Mouse (Mus musculus): Measurements from ENCODE around the gene Eif5a.
A peak's percentile ranks its signal among the peaks of the same experiment; 100 is the strongest.
"Not testable (repeated sequence)": the region's sequence is repeated elsewhere in the genome, so short reads cannot be mapped to it uniquely, and the experiment has no call there.

Gene Eif5a

DNA sequence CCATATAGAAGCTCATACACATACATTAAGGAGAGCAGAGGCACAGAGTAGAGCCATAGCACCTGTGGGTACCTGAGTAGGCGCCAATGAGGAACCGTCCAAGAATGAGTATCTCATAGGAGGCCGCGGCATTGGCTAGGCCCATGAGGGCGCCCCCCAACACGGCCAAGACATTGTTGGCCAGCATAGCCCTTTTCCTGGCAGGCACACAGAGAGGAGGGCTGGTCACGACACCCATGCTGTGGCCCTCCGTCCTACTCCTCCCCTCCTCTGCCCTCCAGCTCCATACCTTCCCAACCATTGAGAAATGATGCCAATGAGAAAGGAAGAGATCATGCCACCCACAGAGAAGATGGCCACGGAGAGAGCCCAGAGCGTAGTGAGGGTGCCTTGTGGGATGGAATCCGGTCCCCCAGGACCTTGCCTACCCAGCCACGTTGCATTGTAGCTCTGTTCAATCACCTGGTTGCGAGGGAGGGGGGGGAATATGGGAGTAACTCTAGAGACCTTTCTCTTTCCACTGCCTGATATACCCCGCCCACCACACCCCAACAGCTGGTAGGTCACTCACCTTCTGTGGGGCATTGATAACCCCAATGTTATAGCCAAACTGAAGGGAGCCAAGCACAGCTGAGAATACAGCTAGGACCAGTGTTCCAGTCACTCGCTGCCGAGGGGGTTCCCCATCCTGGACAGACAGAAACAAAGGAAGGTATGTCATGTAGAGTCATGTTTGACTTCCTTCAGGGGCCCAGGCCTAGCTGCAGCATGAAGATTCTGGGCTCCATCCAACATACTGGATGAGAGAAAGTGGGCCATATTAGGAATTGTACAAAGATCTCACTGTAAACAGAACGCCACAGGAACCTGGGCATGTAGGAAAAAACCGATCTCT, 24.5 kb upstream of the Eif5a start:
- no peak for DNase-seq (ENCODE audit: low read depth)

DNA sequence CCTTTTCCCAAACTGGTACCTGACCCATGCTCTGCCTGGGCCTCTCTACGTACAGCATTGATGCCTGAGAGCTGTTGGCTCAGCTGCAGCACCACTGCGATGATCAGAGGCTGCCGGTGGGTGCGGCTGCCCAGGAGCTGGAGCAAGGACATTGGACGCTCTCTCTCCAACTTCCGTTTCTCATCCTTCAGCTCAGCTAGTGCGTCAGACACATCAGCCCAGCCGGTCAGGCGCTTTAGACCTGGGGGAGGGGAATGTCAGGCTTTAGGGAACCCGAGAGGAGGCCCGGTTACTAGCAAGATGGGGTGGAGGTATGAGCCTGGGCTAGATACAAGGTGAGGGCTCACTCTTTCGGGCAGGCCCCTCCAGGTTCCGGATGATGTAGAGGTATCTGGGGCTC, 23.5 kb upstream of the Eif5a start:
- no peak for DNase-seq (ENCODE audit: low read depth)

DNA sequence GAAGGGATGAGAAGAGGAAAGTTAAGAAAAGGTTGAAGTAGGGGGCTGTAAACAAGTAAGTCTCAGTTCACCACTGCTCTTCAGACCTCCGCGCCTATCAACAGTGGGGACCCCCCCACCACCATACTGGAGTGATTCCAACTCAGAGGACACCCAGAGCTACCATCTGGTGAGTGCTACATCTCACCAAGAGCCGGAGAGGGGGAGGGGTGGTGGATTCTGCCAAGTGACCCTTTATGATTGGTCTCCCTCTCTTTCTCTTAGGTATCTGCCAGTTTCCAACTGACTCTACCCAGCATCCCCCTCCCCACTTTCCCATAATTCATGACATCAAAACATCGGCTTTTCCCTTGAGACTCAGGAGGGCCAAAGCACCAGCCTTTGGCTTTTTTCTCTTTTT, 19.2 kb upstream of the Eif5a start:
- no peak for DNase-seq (ENCODE audit: low read depth)

DNA sequence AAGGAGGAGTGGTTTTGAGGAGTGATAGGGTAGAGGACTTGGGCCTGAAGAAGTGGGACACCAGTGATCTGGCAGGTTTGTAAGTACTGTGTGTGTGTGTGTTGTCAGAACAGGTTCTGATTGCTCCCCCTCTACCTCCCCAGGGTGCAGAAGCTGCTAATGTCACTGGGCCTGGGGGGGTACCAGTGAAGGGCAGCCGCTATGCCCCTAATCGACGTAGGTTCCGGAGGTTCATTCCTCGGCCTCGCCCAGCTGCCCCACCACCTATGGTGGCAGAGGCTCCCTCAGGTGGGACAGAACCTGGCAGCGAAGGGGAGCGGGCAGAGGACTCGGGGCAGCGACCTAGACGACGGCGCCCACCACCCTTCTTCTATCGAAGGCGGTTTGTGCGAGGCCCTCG, 18.0 kb upstream of the Eif5a start:
- DNase-seq (ENCODE audit: low read depth) = no peak

DNA sequence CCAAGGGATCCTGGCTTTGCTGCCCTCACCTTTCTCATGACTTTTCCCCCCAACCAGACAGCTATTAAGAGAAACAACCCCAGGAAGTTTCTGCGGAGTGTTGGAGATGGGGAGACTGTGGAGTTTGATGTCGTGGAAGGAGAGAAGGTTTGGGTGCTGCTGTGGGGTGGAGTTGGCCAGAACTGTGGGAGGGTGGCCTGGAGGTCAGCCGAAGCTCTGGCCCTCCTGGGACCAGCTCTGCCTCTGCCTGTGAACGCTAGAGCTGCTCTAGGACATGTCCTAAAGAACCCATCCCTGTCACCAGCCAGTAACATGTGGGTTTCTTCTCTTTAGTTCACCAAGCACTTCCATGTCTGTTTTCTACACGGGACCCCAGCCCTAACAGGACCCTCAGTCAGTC, 17.4 kb upstream of the Eif5a start:
- DNase-seq (ENCODE audit: low read depth) = no peak

DNA sequence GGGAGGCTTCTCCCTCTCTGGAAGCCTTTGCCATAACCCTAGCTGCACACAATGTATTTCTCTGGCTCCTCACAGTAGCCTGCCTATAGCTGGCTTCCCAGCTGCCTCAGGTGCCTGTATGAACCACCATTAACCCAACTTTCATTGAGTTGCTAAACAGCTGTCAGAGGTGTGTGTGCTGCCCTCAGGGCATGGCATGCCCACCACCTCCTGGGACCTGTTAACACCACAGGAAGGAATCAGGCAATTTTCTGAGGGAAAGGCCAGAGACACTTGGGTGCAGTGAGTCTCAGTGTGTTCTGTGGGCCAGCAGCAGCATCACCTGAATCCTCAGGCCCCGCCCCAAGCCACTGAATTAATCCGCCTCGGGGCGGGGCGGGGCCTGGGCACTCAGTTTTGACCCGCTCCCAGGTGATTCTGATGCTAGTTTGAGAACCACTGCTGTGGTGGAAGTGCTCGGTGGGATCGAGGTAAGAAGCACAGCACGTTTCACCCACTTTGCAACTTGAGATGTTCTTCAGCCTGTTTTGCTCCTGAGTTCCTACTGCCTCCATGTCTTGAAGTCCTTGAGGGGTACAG, 16.7 kb upstream of the Eif5a start:
- no peak for DNase-seq (ENCODE audit: low read depth)

DNA sequence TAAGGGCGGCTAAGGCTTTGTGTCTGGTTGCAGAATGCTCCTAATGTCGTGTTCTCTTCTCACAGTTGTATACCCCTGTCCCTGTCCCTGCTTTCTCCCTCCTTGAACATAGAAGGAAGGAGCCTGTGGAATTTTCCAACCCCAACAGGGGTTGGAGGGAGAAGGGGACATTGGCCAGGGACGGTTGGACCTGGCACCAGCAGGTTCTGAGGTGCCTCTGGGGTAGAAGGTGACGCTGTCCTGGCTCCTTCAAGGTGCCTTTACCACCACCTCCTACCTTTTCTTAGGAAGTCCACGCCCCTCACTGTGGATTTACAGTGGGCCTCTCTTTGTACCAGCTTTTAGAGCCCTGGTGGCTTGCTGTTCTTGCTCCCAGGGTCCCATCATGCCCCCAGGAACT, 16.1 kb upstream of the Eif5a start:
- no peak for DNase-seq (ENCODE audit: low read depth)

DNA sequence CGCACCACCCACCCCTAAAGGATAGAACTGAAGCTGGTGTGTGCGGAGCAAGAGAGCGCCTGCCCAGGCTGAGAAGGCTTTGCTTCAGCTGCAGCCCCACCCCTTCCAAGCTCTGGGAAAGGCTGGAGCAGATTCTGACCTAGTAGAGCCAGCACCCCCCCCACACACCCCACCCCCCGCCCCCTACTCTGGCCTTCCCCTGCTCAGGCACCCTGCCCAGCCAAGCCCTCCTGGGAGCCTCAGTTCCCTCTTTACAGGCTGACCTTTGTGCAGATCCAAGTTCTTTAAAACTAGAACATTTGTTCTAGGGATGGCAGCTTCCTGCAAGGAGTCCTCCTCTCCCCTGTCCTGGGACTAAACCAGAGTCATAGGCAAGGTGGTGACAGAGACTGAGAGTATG, 15.6 kb upstream of the Eif5a start:
- DNase-seq (ENCODE audit: low read depth) = no peak

DNA sequence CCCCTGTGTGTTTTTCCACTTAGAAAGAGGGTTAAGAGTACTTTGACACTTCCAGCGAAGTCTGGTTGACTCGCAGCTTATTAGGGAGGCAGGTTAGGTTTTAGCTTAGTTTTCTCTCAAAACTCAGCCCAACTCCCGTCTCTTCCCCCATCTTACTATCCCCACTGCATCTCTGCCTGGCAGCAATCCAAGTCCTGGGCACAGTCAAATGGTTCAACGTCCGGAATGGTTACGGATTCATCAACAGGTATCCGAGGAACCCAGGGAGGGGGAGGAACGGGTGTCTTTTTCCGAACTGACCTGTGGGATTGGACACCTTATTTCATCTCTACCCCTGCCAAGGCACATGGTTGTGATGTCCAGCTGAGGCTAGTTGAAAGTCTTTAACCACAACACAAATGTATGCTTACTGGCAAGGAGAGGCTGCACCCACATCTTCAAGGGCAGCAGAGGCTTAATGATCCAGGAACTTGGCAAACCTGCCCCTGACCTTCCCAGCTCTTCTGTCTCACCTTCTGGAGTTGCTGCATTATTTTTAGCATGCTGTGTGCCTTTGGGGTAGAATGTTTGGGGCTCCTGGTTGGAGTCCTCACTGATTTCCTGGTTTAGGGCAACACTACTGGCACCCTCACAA, 15.1 kb upstream of the Eif5a start:
- no peak for DNase-seq (ENCODE audit: low read depth)

DNA sequence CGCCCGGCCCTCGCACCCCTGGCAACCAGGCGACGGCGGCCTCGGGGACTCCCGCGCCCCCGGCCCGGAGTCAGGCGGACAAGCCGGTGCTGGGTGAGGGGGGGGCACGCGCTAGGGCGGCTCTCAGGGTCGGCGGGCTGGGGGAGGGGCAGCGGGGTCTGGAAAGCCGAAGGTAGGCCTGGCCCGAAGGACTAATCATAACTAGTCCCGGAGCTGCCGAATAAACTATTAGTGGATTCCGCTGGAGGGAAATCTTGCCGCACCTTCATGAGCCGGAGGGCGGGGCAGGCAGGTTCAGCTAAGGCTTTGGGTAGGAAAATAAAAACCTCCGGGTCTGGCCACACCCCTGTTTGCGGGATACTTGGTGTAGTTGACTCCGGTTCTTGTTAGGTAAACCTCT, 14.4 kb upstream of the Eif5a start:
- DNase-seq (ENCODE audit: low read depth) = peak; percentile 60

DNA sequence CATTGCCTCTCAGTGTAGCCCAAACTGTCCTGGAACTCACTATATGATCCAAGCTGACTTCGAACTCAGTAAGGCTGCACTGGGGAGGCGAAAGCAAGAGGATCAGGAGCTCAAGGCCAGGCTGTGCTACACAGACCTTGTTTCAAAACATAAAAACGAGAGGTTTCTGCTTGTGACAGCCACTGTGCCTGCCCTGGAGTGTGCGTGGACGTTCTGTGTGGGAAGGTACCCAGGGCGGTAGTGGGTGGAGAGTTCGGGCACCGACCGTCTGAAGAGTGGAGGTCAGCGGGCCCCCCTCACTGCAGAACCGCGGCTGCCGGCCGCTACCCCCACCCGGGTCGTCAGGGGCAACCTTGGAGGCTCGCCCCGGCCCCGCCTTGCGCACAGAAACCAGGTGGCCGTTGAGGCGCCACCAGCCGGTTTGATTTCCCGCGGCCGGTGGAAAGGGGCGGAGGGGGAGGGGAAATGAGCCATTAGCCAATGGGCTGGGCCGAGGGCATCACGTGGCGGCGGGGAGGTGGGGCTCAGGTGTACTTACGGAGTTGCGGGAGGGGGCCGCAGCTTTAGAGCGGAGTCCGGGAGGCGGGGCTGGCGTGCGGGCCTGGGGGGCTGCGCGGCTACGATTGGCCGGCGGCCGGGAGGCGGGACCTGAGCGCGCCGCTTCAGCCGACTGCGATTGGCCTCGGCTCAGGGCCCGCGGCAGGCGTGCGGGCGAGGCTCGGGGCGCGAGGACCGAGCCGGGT, 13.6 kb upstream of the Eif5a start, which contains the start of gene Ybx2:
Gene Ybx2 (plus strand): TSS at position 660 of the 743 bp plus-strand sequence.
- DNase-seq (ENCODE audit: low read depth) = peak; percentile 84

DNA sequence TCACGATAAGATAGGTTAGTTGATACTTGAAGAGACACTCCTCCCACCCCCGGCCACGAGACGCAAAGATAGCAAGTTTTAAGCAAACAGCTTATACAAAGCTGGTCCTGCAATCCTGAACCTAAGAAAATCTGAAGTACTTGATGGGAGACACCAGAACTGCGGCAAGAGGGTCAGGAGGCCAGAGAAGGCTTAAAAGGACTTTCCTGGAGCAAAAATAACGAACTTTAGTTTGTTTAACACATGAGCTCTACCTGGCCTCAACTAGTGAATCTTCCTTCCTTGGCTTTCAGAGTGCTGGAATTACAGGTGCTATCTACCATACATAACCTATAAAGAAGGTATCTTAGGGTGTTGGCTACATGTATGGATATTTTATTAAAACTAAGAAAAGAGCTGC, 12.9 kb upstream of the Eif5a start:
- DNase-seq (ENCODE audit: low read depth) = no peak

DNA sequence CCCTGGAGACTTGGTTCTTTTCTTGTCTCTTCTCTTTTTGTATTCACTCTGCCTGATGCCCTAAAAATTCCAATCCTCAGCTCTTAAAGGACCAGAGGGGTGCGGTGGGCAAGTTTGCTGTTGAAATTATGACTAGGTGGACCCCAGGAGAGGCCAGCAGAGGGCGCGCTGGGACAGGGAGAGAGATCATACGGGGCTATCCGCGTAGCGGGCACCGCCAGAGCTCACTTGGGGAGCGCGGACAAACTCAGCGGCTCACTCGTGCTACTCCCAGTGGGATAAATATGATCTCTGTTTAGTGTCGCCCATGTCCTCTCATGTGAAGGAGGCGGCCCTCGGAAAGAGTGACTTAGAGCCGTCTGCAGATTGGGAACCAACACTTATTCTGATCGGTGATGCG, 12.4 kb upstream of the Eif5a start:
- peak; percentile 93 for DNase-seq (ENCODE audit: low read depth)

DNA sequence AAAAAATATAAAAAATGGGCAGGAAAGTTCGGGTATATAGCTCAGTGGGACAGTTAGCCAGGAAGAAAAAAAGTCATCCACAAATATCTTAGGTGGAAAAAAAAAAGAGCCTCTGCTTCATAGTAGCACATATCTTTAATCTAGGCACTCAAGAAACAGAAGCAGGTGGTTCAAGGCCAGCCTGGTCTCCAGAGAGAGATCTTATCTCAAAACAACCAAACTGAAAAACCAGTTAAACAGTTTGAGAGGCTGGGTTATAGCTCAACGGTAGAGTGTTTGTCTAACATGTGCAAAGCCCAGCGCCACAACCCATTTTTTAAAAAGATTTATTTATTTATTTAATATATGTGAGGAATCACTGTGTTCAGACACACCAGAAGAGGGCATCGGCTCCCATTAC, 11.3 kb upstream of the Eif5a start:
- no peak for DNase-seq (ENCODE audit: low read depth)

DNA sequence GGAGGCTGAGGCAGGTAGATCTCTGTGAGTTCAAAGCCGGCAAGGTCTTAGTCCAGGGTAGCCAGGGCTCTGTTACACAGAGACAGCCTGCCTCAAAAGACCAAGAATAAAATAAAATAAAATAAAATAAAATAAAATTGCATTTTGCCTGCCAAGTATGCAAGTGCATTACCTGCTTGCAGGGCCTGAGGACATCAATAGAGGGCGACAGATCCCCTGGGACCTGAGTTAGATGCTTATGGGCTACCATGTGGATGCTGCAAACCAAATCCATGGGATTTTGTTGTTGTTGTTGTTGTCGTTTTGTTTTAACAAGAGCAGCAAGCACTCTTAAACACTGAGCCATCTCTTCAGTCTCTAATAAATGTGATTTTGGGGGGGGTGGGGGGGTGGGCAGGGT, 10.5 kb upstream of the Eif5a start:
- no peak for DNase-seq (ENCODE audit: low read depth)

DNA sequence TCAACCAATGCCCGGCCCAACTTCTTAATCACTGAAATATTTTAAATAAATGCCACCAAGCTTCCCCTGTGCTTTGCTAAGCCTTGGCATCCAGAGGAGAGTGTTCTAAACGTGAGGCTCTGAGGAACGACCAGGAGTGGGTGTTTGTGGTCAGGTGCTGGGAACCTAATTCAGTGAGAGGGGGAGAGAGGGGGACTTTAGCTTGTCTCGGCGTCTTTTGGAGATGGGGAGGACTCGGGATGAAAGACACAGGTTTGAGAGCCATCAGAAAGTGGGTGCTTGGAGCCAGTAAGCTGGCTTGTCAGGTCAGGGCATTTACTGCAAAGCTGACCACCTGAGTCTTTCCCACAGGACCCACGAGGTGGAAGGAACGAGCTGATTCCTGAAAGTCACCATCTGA, 10.0 kb upstream of the Eif5a start:
- DNase-seq (ENCODE audit: low read depth) = no peak

DNA sequence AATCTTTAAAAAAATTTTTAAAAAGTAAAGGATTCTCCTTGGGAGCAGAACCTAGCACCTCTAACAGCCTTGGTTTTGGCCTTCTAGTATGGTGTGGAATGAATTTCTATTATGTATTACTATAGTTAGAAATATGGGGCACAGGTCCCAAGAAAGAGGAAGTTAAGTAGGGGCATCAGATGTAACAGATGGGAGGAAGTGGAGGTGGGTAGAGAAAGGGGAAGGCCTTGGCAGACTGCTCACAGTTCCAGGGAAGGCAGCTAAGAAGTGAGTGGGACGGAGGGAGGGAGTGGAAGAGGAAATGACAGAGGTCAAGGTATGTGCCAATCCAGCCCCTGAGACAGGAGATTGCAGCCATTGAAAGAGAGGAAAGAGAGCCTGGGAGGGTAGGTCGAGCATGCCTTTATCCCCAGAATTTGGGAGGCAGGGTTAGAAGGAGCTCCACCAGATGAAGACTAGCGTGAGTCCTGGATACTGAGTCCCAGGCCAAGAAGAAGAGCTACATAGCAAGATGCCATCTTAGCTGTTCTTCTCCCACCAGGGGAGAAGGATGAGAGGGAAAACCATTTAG, 9.3 kb upstream of the Eif5a start:
- no peak for DNase-seq (ENCODE audit: low read depth)

DNA sequence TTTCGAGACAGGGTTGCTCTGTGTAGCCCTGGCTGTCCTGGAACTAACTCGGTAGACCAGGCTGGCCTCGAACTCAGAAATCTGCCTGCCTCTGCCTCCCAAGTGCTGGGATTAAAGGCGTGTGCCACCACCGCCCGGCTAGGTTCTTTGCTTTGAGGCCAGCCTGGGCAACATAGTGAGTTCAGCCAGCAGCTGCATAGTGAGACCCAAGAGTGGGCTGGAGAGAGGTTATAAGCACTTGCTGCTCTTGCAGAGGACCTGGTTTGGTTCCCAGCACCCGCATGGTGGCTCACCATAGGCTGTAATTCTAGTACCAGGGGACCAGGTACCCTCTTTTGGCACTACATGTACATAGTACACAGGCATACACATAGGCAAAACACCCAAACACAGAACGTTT, 8.4 kb upstream of the Eif5a start:
- DNase-seq (ENCODE audit: low read depth) = not testable (repeated sequence)

DNA sequence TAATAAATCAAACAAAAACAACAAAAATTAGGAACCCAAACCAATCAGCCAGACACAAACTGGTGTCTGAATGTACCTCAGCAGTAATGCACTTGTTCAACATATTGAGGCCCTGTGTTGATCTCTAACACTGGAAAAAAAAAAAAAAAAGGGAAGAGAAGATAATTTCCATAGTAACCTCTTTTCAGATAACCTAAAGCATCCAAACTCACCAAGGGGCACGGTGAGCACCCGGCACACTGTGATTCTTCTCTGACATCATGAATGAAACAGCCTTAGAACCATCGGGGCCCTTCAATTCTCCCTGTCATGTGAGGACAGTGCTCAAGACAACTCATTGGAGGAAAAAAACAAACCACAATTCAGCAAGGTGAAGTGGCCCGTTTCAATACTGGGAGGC, 8.0 kb upstream of the Eif5a start:
- no peak for DNase-seq (ENCODE audit: low read depth)

DNA sequence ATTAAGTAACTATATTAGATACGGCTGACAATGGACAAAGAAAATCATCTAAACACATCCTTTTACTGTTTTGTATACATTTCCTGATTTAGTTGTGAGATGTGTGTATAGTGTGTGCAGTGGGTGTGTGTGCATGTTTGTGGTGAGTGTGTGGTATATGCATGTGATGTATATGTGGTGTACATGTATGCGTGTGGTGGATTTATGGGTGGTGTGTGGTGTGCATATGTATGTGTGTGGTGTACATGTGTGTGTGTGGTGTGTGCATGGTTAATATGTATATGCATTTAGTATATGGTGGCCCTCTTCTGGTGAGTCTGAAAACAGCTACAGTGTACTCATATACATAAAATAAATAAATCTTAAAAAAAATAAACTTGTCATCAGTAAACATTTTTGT, 5.7 kb upstream of the Eif5a start:
- DNase-seq (ENCODE audit: low read depth) = no peak

DNA sequence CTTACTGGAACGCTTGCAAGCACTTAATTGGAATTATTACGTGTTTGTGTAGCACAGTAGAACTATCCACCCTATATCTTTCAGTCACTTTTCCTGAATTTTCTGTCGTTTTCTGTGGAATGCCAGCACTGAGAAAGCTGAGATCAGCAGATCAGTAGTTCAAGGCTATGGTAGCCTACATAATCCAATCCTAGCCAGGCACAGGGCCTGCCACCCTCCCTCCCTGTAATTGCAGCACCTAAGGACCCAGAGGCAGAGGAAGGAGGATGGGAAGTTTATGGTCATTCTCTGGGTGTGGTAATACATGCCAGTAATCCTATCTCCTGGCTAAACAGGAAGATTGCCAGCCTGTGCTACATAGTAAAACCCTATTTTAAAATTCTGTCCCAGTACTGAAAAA, 1.0 kb upstream of the Eif5a start:
- no peak for DNase-seq (ENCODE audit: low read depth)

DNA sequence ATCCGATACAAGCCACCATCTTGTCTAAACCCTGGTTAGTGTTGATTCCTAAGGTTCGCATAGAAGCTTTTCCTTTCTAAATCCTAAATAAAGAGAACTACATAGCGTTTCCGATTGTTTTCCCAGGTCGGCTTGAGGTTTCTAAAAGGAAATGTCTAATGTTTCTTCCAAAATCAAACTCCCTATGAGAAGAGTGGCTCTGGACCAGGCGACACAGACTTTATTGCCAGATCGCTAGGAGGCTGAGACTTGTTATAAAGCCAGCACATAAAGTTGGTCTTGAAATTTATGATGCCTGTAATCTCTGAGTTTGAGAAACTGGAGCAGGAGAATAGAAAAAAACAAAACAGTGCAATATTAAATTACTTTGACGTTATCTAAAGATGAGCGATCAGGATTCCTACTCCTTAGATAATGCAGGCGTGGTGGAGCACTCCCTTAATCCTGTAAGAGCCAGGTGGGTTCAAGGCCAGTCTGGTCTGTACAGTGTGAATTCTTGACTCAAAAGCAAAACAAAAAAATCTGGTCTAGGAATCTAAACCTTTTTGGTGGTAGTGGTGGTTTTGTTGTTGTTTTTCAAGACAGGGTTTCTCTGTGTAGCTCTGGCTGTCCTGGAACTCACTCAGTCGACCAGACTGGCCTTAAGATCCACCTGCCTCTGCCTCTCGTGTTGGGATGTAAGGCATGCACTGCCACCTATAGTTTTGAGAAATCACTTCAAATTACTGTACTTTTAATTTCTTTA, 426 bp upstream of the Eif5a start:
- no peak for DNase-seq (ENCODE audit: low read depth)
